Mouse (Mus musculus): Measurements from ENCODE around the gene Nrg4. TPM values are rescaled to one million over a fixed set of nuclear protein-coding genes. Genes with fewer than 3 reads are reported as not detected.
"Not testable (repeated sequence)": the region's sequence is repeated elsewhere in the genome, so short reads cannot be mapped to it uniquely, and the experiment has no call there.

Gene Nrg4
- polyA plus RNA-seq, 1 experiment from 2014 or later = 1.2 TPM

DNA sequence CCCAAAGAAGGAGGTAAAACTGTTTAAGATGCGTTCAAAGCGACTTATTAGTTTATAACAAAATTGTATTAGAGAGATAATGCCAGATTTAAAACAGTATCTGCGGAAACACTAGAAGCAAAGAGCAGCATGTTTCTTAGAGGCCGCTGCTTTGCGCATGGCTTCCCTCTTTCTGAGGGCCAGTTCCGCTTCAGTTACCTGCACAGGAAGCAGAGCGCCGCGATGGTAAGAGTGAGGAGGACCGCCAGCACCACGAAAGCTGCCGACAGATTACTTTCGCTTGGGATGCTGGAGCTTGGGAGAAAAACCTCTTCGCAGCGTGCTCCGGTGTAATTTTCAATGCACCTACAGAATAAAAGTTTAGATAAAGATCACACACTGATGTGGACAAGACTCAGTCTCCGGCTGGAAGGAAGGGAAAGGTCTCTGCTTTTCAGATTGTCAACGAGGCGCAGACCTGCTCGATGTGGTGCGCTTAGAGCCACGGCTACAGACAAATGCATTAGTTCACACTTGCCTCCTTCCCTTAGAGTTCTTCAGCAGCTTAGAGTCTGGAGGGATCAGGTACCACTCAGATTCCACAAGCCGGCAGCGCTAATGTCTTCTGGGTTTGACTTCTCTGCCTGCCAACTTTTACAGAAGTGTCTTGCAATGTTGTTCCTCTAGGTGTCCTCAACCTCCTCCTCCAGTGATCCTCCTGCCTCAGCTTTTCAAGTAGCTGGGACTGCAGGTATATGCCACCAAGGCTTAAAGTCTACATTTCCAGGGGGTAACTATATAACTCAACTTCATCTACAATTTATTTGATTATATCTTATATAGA lies 84.6 kb downstream of the Nrg4 start:
- no peaks in the 10 kb centered on the region for H3K9me3 ChIP-seq (ENCODE audit: control insufficient read depth, low read length)
- H3K4me3 ChIP-seq (ENCODE audit: low read depth, low read length) = peak overlapping the region; percentile 26
- H3K36me3 ChIP-seq (ENCODE audit: control insufficient read depth, insufficient read depth, low read length) = no peaks in the 10 kb centered on the region
- no peak overlapping the region; the same call in 1 of the 2 replicates for H3K9ac ChIP-seq (ENCODE audit: low read depth, low read length)
- 43% methylated on average over 24 of the region's 24 CpGs for WGBS
- no peaks in the 10 kb centered on the region for H3K4me1 ChIP-seq (ENCODE audit: control insufficient read depth, insufficient read depth, low read length)
- ATAC-seq (ENCODE audit: low read depth) (no peak), DNase-seq (ENCODE audit: low spot score) (peak; percentile 13)
- H3K4me2 ChIP-seq (ENCODE audit: low read depth, low read length) = peak overlapping the region; percentile 51
- no peaks in the 10 kb centered on the region for H3K27me3 ChIP-seq (replicated peaks; ENCODE audit: control insufficient read depth, insufficient read depth, low read length)
- no peak overlapping the region for H3K27ac ChIP-seq (replicated peaks; ENCODE audit: low read depth, low read length)

DNA sequence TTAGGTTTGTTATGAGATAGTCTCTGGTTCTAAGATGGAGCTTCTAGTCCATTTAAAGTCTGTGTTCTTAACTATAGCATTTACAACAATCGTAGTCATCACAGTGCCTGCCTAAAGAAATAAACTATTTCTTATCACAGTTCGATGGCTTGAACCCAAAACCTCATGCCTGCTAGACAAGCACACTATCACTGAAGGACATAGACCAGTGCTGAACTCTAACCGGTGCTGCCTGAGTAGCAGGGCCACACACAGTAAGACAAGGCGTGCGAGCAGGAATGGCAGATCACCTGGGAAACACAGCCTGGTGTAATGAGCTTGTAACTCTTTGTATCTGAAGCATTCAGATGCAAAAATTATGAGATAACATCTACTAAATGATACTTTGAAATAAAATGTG lies 85.8 kb downstream of the Nrg4 start:
- Histone ChIP-seq H3K27me3 (replicated peaks; ENCODE audit: control insufficient read depth, insufficient read depth, low read length) (no peaks in the 10 kb centered on the region), H3K4me1 (ENCODE audit: control insufficient read depth, insufficient read depth, low read length) (no peaks in the 10 kb centered on the region), H3K9ac (ENCODE audit: low read depth, low read length) (no peak overlapping the region), H3K4me3 (ENCODE audit: low read depth, low read length) (no peak overlapping the region), H3K27ac (replicated peaks; ENCODE audit: low read depth, low read length) (no peak overlapping the region), H3K4me2 (ENCODE audit: low read depth, low read length) (no peak overlapping the region), H3K36me3 (ENCODE audit: control insufficient read depth, insufficient read depth, low read length) (no peaks in the 10 kb centered on the region), H3K9me3 (ENCODE audit: control insufficient read depth, low read length) (no peaks in the 10 kb centered on the region)
- no peak for ATAC-seq (ENCODE audit: low read depth)
- WGBS = 93% methylated on average over 5 of the region's 5 CpGs
- no peak for DNase-seq (ENCODE audit: low spot score)

DNA sequence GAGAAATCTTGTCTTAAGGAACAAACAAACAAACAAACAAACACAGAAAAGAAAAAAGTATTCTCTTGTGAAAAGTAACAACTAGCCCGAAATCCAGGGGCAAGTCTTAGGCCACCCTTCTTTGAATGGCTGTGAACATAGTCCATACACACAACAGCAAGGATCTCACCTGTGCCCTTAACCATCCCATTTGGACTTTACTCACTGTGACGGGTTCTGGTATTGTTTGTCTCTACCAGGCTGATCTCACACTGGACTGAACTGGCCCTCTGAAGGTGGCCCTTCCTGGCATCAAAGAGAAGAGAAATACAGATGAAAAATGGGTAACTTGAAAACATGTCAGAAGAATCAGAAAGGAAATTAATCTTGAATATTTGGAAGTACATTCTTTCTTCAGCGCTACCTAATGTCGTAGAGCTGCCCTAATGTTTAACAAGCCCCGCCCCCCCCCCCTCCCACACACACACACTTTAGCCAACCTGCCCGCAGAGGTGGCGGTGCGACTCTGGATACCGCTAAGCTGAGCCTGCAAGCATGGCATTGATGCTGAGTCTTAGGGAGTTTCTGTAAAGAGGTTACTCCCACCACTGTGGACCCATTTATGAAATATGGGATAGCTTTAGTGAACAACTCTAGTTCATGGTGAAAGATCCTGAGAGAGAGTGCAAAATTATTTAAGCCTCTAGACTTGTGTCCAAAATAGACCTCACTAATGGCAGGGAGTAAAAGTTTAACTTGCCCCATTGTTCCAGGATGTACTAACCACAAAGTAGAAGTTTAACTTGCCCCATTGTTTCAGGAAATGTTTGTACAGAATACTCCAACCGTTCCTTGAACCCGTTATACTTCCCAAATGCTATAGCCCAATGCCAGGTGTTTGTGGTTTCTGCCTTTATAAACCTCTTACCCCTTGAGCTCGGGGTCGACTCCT lies 90.1 kb downstream of the Nrg4 start:
- Histone ChIP-seq H3K9ac (ENCODE audit: low read depth, low read length) (no peak overlapping the region), H3K4me1 (ENCODE audit: control insufficient read depth, insufficient read depth, low read length) (no peaks in the 10 kb centered on the region), H3K27me3 (replicated peaks; ENCODE audit: control insufficient read depth, insufficient read depth, low read length) (no peaks in the 10 kb centered on the region), H3K27ac (replicated peaks; ENCODE audit: low read depth, low read length) (no peak overlapping the region), H3K4me3 (ENCODE audit: low read depth, low read length) (no peak overlapping the region), H3K36me3 (ENCODE audit: control insufficient read depth, insufficient read depth, low read length) (no peaks in the 10 kb centered on the region), H3K4me2 (ENCODE audit: low read depth, low read length) (no peak overlapping the region), H3K9me3 (ENCODE audit: control insufficient read depth, low read length) (no peaks in the 10 kb centered on the region)
- ATAC-seq (ENCODE audit: low read depth) (no peak), DNase-seq (ENCODE audit: low spot score) (no peak)
- WGBS = 76% methylated on average over 13 of the region's 13 CpGs

GRCm38 (mm10) chr9:55233076-55233475 lies 93.6 kb downstream of the Nrg4 start:
- not testable (repeated sequence) for H3K9ac ChIP-seq (ENCODE audit: low read depth, low read length); H3K9me3 ChIP-seq (ENCODE audit: control insufficient read depth, low read length); H3K4me2 ChIP-seq (ENCODE audit: low read depth, low read length); H3K4me1 ChIP-seq (ENCODE audit: control insufficient read depth, insufficient read depth, low read length); H3K27me3 ChIP-seq (replicated peaks; ENCODE audit: control insufficient read depth, insufficient read depth, low read length); DNase-seq (ENCODE audit: low spot score); H3K36me3 ChIP-seq (ENCODE audit: control insufficient read depth, insufficient read depth, low read length); H3K27ac ChIP-seq (replicated peaks; ENCODE audit: low read depth, low read length); ATAC-seq (ENCODE audit: low read depth); H3K4me3 ChIP-seq (ENCODE audit: low read depth, low read length)
- 66% methylated on average over 11 of the region's 11 CpGs for WGBS

- H3K4me2 ChIP-seq (ENCODE audit: low read depth, low read length) = no peak overlapping the region
- H3K27me3 ChIP-seq (replicated peaks; ENCODE audit: control insufficient read depth, insufficient read depth, low read length) = no peaks in the 10 kb centered on the region
- no peaks in the 10 kb centered on the region for H3K4me1 ChIP-seq (ENCODE audit: control insufficient read depth, insufficient read depth, low read length)
- no peaks in the 10 kb centered on the region for H3K9me3 ChIP-seq (ENCODE audit: control insufficient read depth, low read length)
- ATAC-seq (ENCODE audit: low read depth) (no peak), DNase-seq (ENCODE audit: low spot score) (no peak)
- WGBS = 92% methylated on average over 7 of the region's 7 CpGs
- no peak overlapping the region for H3K4me3 ChIP-seq (ENCODE audit: low read depth, low read length)
- no peak overlapping the region for H3K9ac ChIP-seq (ENCODE audit: low read depth, low read length)
- no peaks in the 10 kb centered on the region for H3K36me3 ChIP-seq (ENCODE audit: control insufficient read depth, insufficient read depth, low read length)
- no peak overlapping the region for H3K27ac ChIP-seq (replicated peaks; ENCODE audit: low read depth, low read length)
These were observed 94.1 kb downstream of the Nrg4 start for GRCm38 (mm10) chr9:55232586-55232985.

DNA sequence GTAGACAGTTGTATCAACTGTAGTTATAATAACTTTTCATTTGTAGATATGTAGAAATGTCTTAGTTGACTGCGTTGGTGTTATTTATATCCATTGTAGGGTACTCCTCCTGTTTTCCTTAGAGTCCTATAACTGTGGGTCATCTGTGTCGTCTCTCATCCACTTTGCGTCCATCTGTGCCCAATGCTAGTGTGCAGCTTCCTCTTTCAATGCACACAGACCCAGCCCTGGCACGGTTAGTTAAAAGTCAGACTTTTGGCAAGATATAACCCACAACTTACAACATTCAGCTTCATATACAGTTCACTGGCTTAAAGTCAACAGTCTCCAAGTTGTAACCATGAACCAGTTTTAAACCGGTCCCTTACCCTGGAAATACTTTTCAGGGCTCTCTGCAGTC lies 94.5 kb downstream of the Nrg4 start:
- 87% methylated on average over 5 of the region's 5 CpGs for WGBS
- Histone ChIP-seq H3K36me3 (ENCODE audit: control insufficient read depth, insufficient read depth, low read length) (no peaks in the 10 kb centered on the region), H3K4me3 (ENCODE audit: low read depth, low read length) (no peak overlapping the region), H3K4me1 (ENCODE audit: control insufficient read depth, insufficient read depth, low read length) (no peaks in the 10 kb centered on the region), H3K27me3 (replicated peaks; ENCODE audit: control insufficient read depth, insufficient read depth, low read length) (no peaks in the 10 kb centered on the region), H3K9me3 (ENCODE audit: control insufficient read depth, low read length) (no peaks in the 10 kb centered on the region), H3K27ac (replicated peaks; ENCODE audit: low read depth, low read length) (no peak overlapping the region), H3K9ac (ENCODE audit: low read depth, low read length) (no peak overlapping the region), H3K4me2 (ENCODE audit: low read depth, low read length) (no peak overlapping the region)
- ATAC-seq (ENCODE audit: low read depth) (no peak), DNase-seq (ENCODE audit: low spot score) (no peak)

- Histone ChIP-seq H3K9ac (ENCODE audit: low read depth, low read length) (no peak overlapping the region), H3K4me3 (ENCODE audit: low read depth, low read length) (no peak overlapping the region), H3K4me2 (ENCODE audit: low read depth, low read length) (no peak overlapping the region), H3K36me3 (ENCODE audit: control insufficient read depth, insufficient read depth, low read length) (no peaks in the 10 kb centered on the region), H3K9me3 (ENCODE audit: control insufficient read depth, low read length) (no peaks in the 10 kb centered on the region), H3K27me3 (replicated peaks; ENCODE audit: control insufficient read depth, insufficient read depth, low read length) (no peaks in the 10 kb centered on the region), H3K4me1 (ENCODE audit: control insufficient read depth, insufficient read depth, low read length) (no peaks in the 10 kb centered on the region), H3K27ac (replicated peaks; ENCODE audit: low read depth, low read length) (no peak overlapping the region)
- no peak for ATAC-seq (ENCODE audit: low read depth)
- DNase-seq (ENCODE audit: low spot score) = peak; percentile 24
- 67% methylated on average over 6 of the region's 6 CpGs for WGBS
These were observed 95.1 kb downstream of the Nrg4 start for GRCm38 (mm10) chr9:55231544-55231943.

- Histone ChIP-seq H3K9me3 (ENCODE audit: control insufficient read depth, low read length) (no peaks in the 10 kb centered on the region), H3K4me1 (ENCODE audit: control insufficient read depth, insufficient read depth, low read length) (no peaks in the 10 kb centered on the region), H3K36me3 (ENCODE audit: control insufficient read depth, insufficient read depth, low read length) (peaks cover 10% of the 10 kb centered on the region), H3K9ac (ENCODE audit: low read depth, low read length) (no peak overlapping the region), H3K27me3 (replicated peaks; ENCODE audit: control insufficient read depth, insufficient read depth, low read length) (no peaks in the 10 kb centered on the region), H3K27ac (replicated peaks; ENCODE audit: low read depth, low read length) (no peak overlapping the region), H3K4me2 (ENCODE audit: low read depth, low read length) (no peak overlapping the region), H3K4me3 (ENCODE audit: low read depth, low read length) (no peak overlapping the region)
- 63% methylated on average over 10 of the region's 10 CpGs for WGBS
- DNase-seq (ENCODE audit: low spot score) = no peak
- ATAC-seq (ENCODE audit: low read depth) = no peak
These were observed 97.6 kb downstream of the Nrg4 start for GRCm38 (mm10) chr9:55229010-55229409.
